Comparison of ENCODE assay signal across 26 mouse cellular contexts in genomic region chr10:117121448-117121847, GRCm38 (mm10).
"Had no signal": no experiment of that assay in that cellular context is flagged by ENCODE, and none has a peak within 500 bp of the region (broad histone marks: within the 10 kb centered on the region; RNA-seq: fewer than 3 reads in every experiment).

No protein-coding gene starts in this region.

- H3K36me3 ChIP-seq: limb, embryonic 15.5 days; lung, embryonic 15.5 days; midbrain, embryonic 10.5 days; midbrain, embryonic 13.5 days; neural tube, embryonic 13.5 days had no signal

- H3K4me2 ChIP-seq: limb, embryonic 12.5 days; limb, embryonic 15.5 days; lung, embryonic 15.5 days; midbrain, embryonic 13.5 days; neural tube, embryonic 13.5 days had no signal

- H3K27ac ChIP-seq: hindbrain, postnatal 0 days; kidney, postnatal 0 days; left cerebral cortex, adult 2 months; limb, embryonic 12.5 days; limb, embryonic 15.5 days; lung, embryonic 15.5 days; midbrain, embryonic 10.5 days; midbrain, embryonic 13.5 days; neural tube, embryonic 13.5 days had no signal

- H3K4me3 ChIP-seq: left cerebral cortex, adult 2 months; limb, embryonic 12.5 days; limb, embryonic 15.5 days; lung, embryonic 15.5 days; megakaryocyte, embryonic 14.5 days; midbrain, embryonic 10.5 days; midbrain, embryonic 13.5 days; myocyte; neural tube, embryonic 13.5 days had no signal

- H3K9me3 ChIP-seq: limb, embryonic 12.5 days; limb, embryonic 15.5 days; lung, embryonic 15.5 days; megakaryocyte, embryonic 14.5 days; midbrain, embryonic 10.5 days; midbrain, embryonic 13.5 days; neural tube, embryonic 13.5 days had no signal

- H3K9ac ChIP-seq: limb, embryonic 12.5 days; limb, embryonic 15.5 days; lung, embryonic 15.5 days; midbrain, embryonic 13.5 days; neural tube, embryonic 13.5 days had no signal

- H3K27me3 ChIP-seq: limb, embryonic 12.5 days; limb, embryonic 15.5 days; lung, embryonic 15.5 days; megakaryocyte, embryonic 14.5 days; midbrain, embryonic 13.5 days; neural tube, embryonic 13.5 days had no signal

- DNase-seq: kidney, adult 2 months; kidney, postnatal 25 days; layer of hippocampus, postnatal 36 days; left cerebral cortex, postnatal 4 days; lung, adult 18-20 months; lung, postnatal 10 days; lung, postnatal 36 days; retina, postnatal 1 day; right cerebral cortex, postnatal 25 days; spleen, adult 18-20 months; thymus, adult 2 months; thymus, postnatal 14 days; thymus, postnatal 4 days had no signal

- ATAC-seq: hindbrain, postnatal 0 days; inflammation-experienced regulatory T-cells, adult 6 months; midbrain, embryonic 13.5 days; midbrain, embryonic 16.5 days had no signal

- H3K4me1 ChIP-seq: limb, embryonic 12.5 days; limb, embryonic 15.5 days had no signal
